Mouse (Mus musculus) erythroblast, embryonic 14.5 days (primary cell): ENCODE data around the gene Mfng.

ENCODE experiments used
- GATA1 ChIP-seq: IDR thresholded peaks from 2 replicates; pipeline ENCODE4 v1.6.1; 2012; ENCODE audit warnings: low read length, inconsistent platforms, mixed read lengths
- TAL1 ChIP-seq: IDR thresholded peaks from 3 replicates; pipeline ENCODE4 v1.6.1; 2012; ENCODE audit warnings: low read length, inconsistent platforms, mixed read lengths

- no peak for TF ChIP-seq GATA1
- no peak for TF ChIP-seq TAL1
These were observed 2.3 kb downstream of the Mfng start for GRCm38 (mm10) chr15:78770983-78771355.
